Mouse (Mus musculus) adrenal gland, adult (tissue): ENCODE data around the gene Mrfap1.

Experiments used
- DNase-seq, 2 experiments: peaks; one replicate each; pipeline ENCODE4 v3.0.0; 2022 to 2023; ENCODE audit warnings: low spot score in 1 of 2; ENCODE audit not compliant: inconsistent age in 2 of 2

Gene Mrfap1

GRCm38 (mm10) chr5:36786052-36786451, 10.5 kb downstream of the Mrfap1 start:
- no peak for DNase-seq

- no peak for DNase-seq
These were observed 17.1 kb downstream of the Mrfap1 start for GRCm38 (mm10) chr5:36779512-36779911.

GRCm38 (mm10) chr5:36778901-36779300, 17.7 kb downstream of the Mrfap1 start:
- peak in 1 of 2 experiments; percentile 25 for DNase-seq

GRCm38 (mm10) chr5:36777186-36777585, 19.4 kb downstream of the Mrfap1 start:
- DNase-seq: no peak

GRCm38 (mm10) chr5:36776021-36776575, 20.5 kb downstream of the Mrfap1 start:
- DNase-seq: peak; percentile 90 to 94

- DNase-seq: peak in 1 of 2 experiments; percentile 64
These were observed 21.3 kb downstream of the Mrfap1 start for GRCm38 (mm10) chr5:36775317-36775716.

- DNase-seq: no peak
These were observed 24.0 kb downstream of the Mrfap1 start for GRCm38 (mm10) chr5:36772586-36772985.

GRCm38 (mm10) chr5:36769603-36770002, 27.0 kb downstream of the Mrfap1 start:
- no peak for DNase-seq

- DNase-seq: peak in 1 of 2 experiments; percentile 65
These were observed 29.4 kb downstream of the Mrfap1 start for GRCm38 (mm10) chr5:36766958-36767703.

- no peak for DNase-seq
These were observed 36.7 kb downstream of the Mrfap1 start for GRCm38 (mm10) chr5:36759848-36760247.

GRCm38 (mm10) chr5:36757033-36757432, 39.5 kb downstream of the Mrfap1 start:
- peak in 1 of 2 experiments; percentile 61 for DNase-seq

- peak in 1 of 2 experiments; percentile 69 for DNase-seq
These were observed 46.2 kb downstream of the Mrfap1 start for GRCm38 (mm10) chr5:36750119-36751078.

- peak; percentile 92 to 98 for DNase-seq
These were observed 48.0 kb downstream of the Mrfap1 start, which contains the start of gene Bloc1s4 for GRCm38 (mm10) chr5:36748536-36749061. Gene Bloc1s4, minus strand, starts transcription at chr5:36748650.

GRCm38 (mm10) chr5:36747794-36748535, 48.6 kb downstream of the Mrfap1 start:
- no peak for DNase-seq

- no peak for DNase-seq
These were observed 49.5 kb downstream of the Mrfap1 start for GRCm38 (mm10) chr5:36747071-36747470.
